8 mouse cellular contexts compared by ENCODE assay signal in genomic region chrX:76181446-76182148, GRCm38 (mm10).
A peak's percentile ranks its signal among the peaks of the same experiment; 100 is the strongest.
DNase-seq lines count a peak whose midpoint lies in the region; ATAC-seq lines count a peak whose summit lies in the region.
"Had no signal": no experiment of that assay in that cellular context is flagged by ENCODE, and none has a peak within 500 bp of the region (broad histone marks: within the 10 kb centered on the region; RNA-seq: fewer than 3 reads in every experiment).

No protein-coding gene starts in this region.

- intact Hi-C loops in gastrocnemius, postnatal 36 days (cut with DNase I), result no loop called here
- intact Hi-C loops in left cerebral cortex, postnatal 10 days (cut with DNase I), result loop anchor here (5.0 kb wide), 1 partner anchor 304 kb away; the partner anchor contains the start of gene Pls3

- DNase-seq in gastrocnemius, postnatal 10 days, result peak; percentile 4
- DNase-seq in gastrocnemius, postnatal 36 days, result no peak
- peak; percentile 66 for DNase-seq in layer of hippocampus, adult 11-12 months (ENCODE audit: low spot score)
- DNase-seq in left cerebral cortex, postnatal 10 days (ENCODE audit: extremely low spot score in 1 of 2, low spot score in 2 of 2), result peak; percentile 26 to 56
- no peak for DNase-seq in kidney, postnatal 14 days
- DNase-seq: kidney, postnatal 4 days had no signal

- ATAC-seq in monocyte, adult 5-6 weeks (replicated peaks; ENCODE audit: insufficient number of reproducible peaks, low FRiP score, low TSS enrichment, poor library complexity, severe bottlenecking), result no peak
- ATAC-seq in granulocyte monocyte progenitor cell, adult 5-6 weeks (replicated peaks; ENCODE audit: poor library complexity, severe bottlenecking), result no peak

Comparison
In these comparisons a context has a peak if more than half of its experiments do, and no peak if none do; other contexts are left out.
1. DNase-seq: peak in gastrocnemius, postnatal 10 days (single experiment), layer of hippocampus, adult 11-12 months (single experiment) and left cerebral cortex, postnatal 10 days (2 of 2); none in gastrocnemius, postnatal 36 days (0 of 2) and kidney, postnatal 14 days (single experiment).